Mouse (Mus musculus): ENCODE results near the gene Gm20696.

- TF ChIP-seq CTCF (IDR thresholded peaks at IDR 0.05; ENCODE audit: low read depth, low read length) (no peak), GATA1 (IDR thresholded peaks at IDR 0.05; ENCODE audit: borderline replicate concordance, low read length) (no peak), TAL1 (conservative IDR thresholded peaks at IDR 0.05; ENCODE audit: low read depth, low read length) (no peak)
Measured at GRCm38 (mm10) chr6:99652341-99652740, 14.3 kb downstream of the Gm20696 start.

Measured in G1E (cell line).